Mouse (Mus musculus): ENCODE measurements at regions not wholly inside any gene's neighbourhood (a gene's known extent, or its start where the extent isn't known, plus 50 kb on each side); places are given as distances from the start of the nearest gene placed in this dataset.

DNA sequence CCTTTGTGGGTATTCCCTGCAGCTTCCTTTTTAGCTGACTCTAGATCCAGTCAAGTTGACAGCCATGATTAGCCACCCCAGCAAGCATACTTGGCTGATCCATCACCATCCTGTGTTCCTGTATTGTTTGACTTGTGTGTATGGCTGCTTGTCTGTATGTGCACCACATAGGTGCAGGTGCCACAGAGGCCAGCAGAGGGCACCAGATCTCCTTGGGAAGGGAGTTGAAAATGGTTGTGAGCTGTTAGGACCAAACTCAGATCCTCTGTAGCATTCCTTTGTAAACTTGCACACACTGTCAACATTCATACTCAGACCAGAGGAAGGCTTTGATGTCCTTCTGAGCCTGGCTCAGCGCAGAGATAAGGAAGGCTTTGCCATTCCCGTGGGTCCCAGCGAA lies 169.0 kb upstream of the Sfswap start:
- Histone ChIP-seq H3K9me3 (ENCODE audit: control insufficient read depth, low read length) (no peaks in the 10 kb centered on the region), H3K27ac (ENCODE audit: low read depth, low read length) (no peak overlapping the region), H3K36me3 (ENCODE audit: control insufficient read depth, insufficient read depth, low read length) (no peaks in the 10 kb centered on the region), H3K4me3 (ENCODE audit: low read depth, low read length) (no peak overlapping the region), H3K9ac (ENCODE audit: low read length) (no peak overlapping the region), H3K27me3 (ENCODE audit: control insufficient read depth, insufficient read depth, low read length) (no peaks in the 10 kb centered on the region), H3K4me1 (ENCODE audit: control insufficient read depth, insufficient read depth, low read length) (no peaks in the 10 kb centered on the region), H3K4me2 (no peak overlapping the region)
- 97% methylated on average over 3 of the region's 3 CpGs for WGBS
- DNase-seq (ENCODE audit: low spot score, missing footprints) (peak; percentile 79), ATAC-seq (ENCODE audit: low FRiP score) (no peak)

GRCm38 (mm10) chr5:129338511-129338910 lies 162.5 kb upstream of the Sfswap start:
- no peak overlapping the region for H3K27ac ChIP-seq (ENCODE audit: low read depth, low read length)

DNA sequence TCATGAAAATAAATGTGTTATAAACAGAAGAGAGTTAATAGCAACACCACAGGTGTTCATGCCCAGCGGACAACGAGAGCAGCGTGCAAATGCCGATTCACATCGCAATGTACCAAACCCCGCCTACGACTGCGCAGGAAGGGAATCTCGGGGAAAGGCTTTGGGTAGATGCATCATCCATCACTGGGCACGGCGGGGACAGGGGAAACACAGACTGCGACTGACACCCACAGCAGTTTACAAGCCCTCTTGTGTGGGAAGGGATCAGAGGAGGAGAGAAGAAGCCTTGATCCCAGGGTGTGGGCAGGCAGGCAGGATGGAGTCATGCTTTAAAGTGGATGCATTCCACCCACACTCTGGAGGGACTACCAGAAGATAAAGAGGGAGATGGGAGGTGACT lies 157.0 kb upstream of the Sfswap start:
- Histone ChIP-seq H3K27ac (ENCODE audit: low read depth, low read length) (no peak overlapping the region), H3K4me3 (ENCODE audit: low read depth, low read length) (no peak overlapping the region), H3K9me3 (ENCODE audit: control insufficient read depth, low read length) (no peaks in the 10 kb centered on the region), H3K4me1 (ENCODE audit: control insufficient read depth, insufficient read depth, low read length) (no peaks in the 10 kb centered on the region), H3K9ac (ENCODE audit: low read length) (no peak overlapping the region), H3K4me2 (no peak overlapping the region), H3K36me3 (ENCODE audit: control insufficient read depth, insufficient read depth, low read length) (no peaks in the 10 kb centered on the region), H3K27me3 (ENCODE audit: control insufficient read depth, insufficient read depth, low read length) (no peaks in the 10 kb centered on the region)
- no peak for ATAC-seq (ENCODE audit: low FRiP score)
- WGBS, result 92% methylated on average over 12 of the region's 12 CpGs
- peak; percentile 35 for DNase-seq (ENCODE audit: low spot score, missing footprints)

More at GRCm38 (mm10) chr5:129338511-129338910, 162.5 kb upstream of the Sfswap start:
- Histone ChIP-seq H3K36me3 (ENCODE audit: control insufficient read depth, insufficient read depth, low read length) (no peaks in the 10 kb centered on the region), H3K4me3 (ENCODE audit: low read depth, low read length) (no peak overlapping the region), H3K4me1 (ENCODE audit: control insufficient read depth, insufficient read depth, low read length) (no peaks in the 10 kb centered on the region), H3K9me3 (ENCODE audit: control insufficient read depth, low read length) (no peaks in the 10 kb centered on the region), H3K4me2 (no peak overlapping the region), H3K27me3 (ENCODE audit: control insufficient read depth, insufficient read depth, low read length) (no peaks in the 10 kb centered on the region), H3K9ac (ENCODE audit: low read length) (no peak overlapping the region)
- ATAC-seq (ENCODE audit: low FRiP score) (no peak), DNase-seq (ENCODE audit: low spot score, missing footprints) (peak; percentile 14)
- 69% methylated on average over 7 of the region's 7 CpGs for WGBS

- 69% methylated on average over 12 of the region's 12 CpGs for WGBS
- Histone ChIP-seq H3K27ac (ENCODE audit: low read depth, low read length) (no peak overlapping the region), H3K4me2 (no peak overlapping the region), H3K4me1 (ENCODE audit: control insufficient read depth, insufficient read depth, low read length) (no peaks in the 10 kb centered on the region), H3K36me3 (ENCODE audit: control insufficient read depth, insufficient read depth, low read length) (no peaks in the 10 kb centered on the region), H3K27me3 (ENCODE audit: control insufficient read depth, insufficient read depth, low read length) (no peaks in the 10 kb centered on the region), H3K4me3 (ENCODE audit: low read depth, low read length) (no peak overlapping the region), H3K9me3 (ENCODE audit: control insufficient read depth, low read length) (no peaks in the 10 kb centered on the region), H3K9ac (ENCODE audit: low read length) (no peak overlapping the region)
- no peak for ATAC-seq (ENCODE audit: low FRiP score)
- peak; percentile 69 for DNase-seq (ENCODE audit: low spot score, missing footprints)
These were observed 151.0 kb upstream of the Sfswap start for GRCm38 (mm10) chr5:129350024-129350423.

- H3K27ac ChIP-seq (ENCODE audit: low read depth, low read length), result no peak overlapping the region
- DNase-seq (ENCODE audit: low spot score, missing footprints) (no peak), ATAC-seq (ENCODE audit: low FRiP score) (no peak)
- H3K9me3 ChIP-seq (ENCODE audit: control insufficient read depth, low read length), result no peaks in the 10 kb centered on the region
- H3K4me3 ChIP-seq (ENCODE audit: low read depth, low read length), result no peak overlapping the region
- H3K9ac ChIP-seq (ENCODE audit: low read length), result no peak overlapping the region
- H3K36me3 ChIP-seq (ENCODE audit: control insufficient read depth, insufficient read depth, low read length), result no peaks in the 10 kb centered on the region
- 55% methylated on average over 9 of the region's 9 CpGs for WGBS
- H3K27me3 ChIP-seq (ENCODE audit: control insufficient read depth, insufficient read depth, low read length), result no peaks in the 10 kb centered on the region
- H3K4me1 ChIP-seq (ENCODE audit: control insufficient read depth, insufficient read depth, low read length), result no peaks in the 10 kb centered on the region
- H3K4me2 ChIP-seq, result no peak overlapping the region
These were observed 147.5 kb upstream of the Sfswap start for GRCm38 (mm10) chr5:129353549-129353948.

- Histone ChIP-seq H3K9me3 (ENCODE audit: control insufficient read depth, low read length) (no peaks in the 10 kb centered on the region), H3K36me3 (ENCODE audit: control insufficient read depth, insufficient read depth, low read length) (no peaks in the 10 kb centered on the region), H3K4me3 (ENCODE audit: low read depth, low read length) (no peak overlapping the region), H3K9ac (ENCODE audit: low read length) (no peak overlapping the region), H3K27ac (ENCODE audit: low read depth, low read length) (no peak overlapping the region), H3K27me3 (ENCODE audit: control insufficient read depth, insufficient read depth, low read length) (no peaks in the 10 kb centered on the region), H3K4me1 (ENCODE audit: control insufficient read depth, insufficient read depth, low read length) (no peaks in the 10 kb centered on the region), H3K4me2 (no peak overlapping the region)
- DNase-seq (ENCODE audit: low spot score, missing footprints) (no peak), ATAC-seq (ENCODE audit: low FRiP score) (no peak)
- 81% methylated on average over 5 of the region's 5 CpGs for WGBS
These were observed 146.1 kb upstream of the Sfswap start for GRCm38 (mm10) chr5:129354877-129355276.

- Histone ChIP-seq H3K4me2 (no peak overlapping the region), H3K9me3 (ENCODE audit: control insufficient read depth, low read length) (no peaks in the 10 kb centered on the region), H3K27me3 (ENCODE audit: control insufficient read depth, insufficient read depth, low read length) (no peaks in the 10 kb centered on the region), H3K4me3 (ENCODE audit: low read depth, low read length) (no peak overlapping the region), H3K4me1 (ENCODE audit: control insufficient read depth, insufficient read depth, low read length) (no peaks in the 10 kb centered on the region), H3K36me3 (ENCODE audit: control insufficient read depth, insufficient read depth, low read length) (no peaks in the 10 kb centered on the region), H3K27ac (ENCODE audit: low read depth, low read length) (no peak overlapping the region), H3K9ac (ENCODE audit: low read length) (no peak overlapping the region)
- no peak for DNase-seq (ENCODE audit: low spot score, missing footprints)
- no peak for ATAC-seq (ENCODE audit: low FRiP score)
- WGBS, result 75% methylated on average over 2 of the region's 2 CpGs
These were observed 139.5 kb upstream of the Sfswap start for GRCm38 (mm10) chr5:129361527-129361926.

GRCm38 (mm10) chr5:129363189-129363588 lies 137.8 kb upstream of the Sfswap start:
- Histone ChIP-seq H3K4me1 (ENCODE audit: control insufficient read depth, insufficient read depth, low read length) (no peaks in the 10 kb centered on the region), H3K27ac (ENCODE audit: low read depth, low read length) (no peak overlapping the region), H3K27me3 (ENCODE audit: control insufficient read depth, insufficient read depth, low read length) (no peaks in the 10 kb centered on the region), H3K4me3 (ENCODE audit: low read depth, low read length) (no peak overlapping the region), H3K36me3 (ENCODE audit: control insufficient read depth, insufficient read depth, low read length) (no peaks in the 10 kb centered on the region), H3K9me3 (ENCODE audit: control insufficient read depth, low read length) (no peaks in the 10 kb centered on the region), H3K9ac (ENCODE audit: low read length) (no peak overlapping the region), H3K4me2 (no peak overlapping the region)
- WGBS, result 76% methylated on average over 10 of the region's 10 CpGs
- DNase-seq (ENCODE audit: low spot score, missing footprints) (no peak), ATAC-seq (ENCODE audit: low FRiP score) (no peak)

GRCm38 (mm10) chr5:129365026-129365425 lies 136.0 kb upstream of the Sfswap start:
- Histone ChIP-seq H3K9ac (ENCODE audit: low read length) (no peak overlapping the region), H3K27ac (ENCODE audit: low read depth, low read length) (no peak overlapping the region), H3K4me2 (no peak overlapping the region), H3K9me3 (ENCODE audit: control insufficient read depth, low read length) (no peaks in the 10 kb centered on the region), H3K4me1 (ENCODE audit: control insufficient read depth, insufficient read depth, low read length) (no peaks in the 10 kb centered on the region), H3K4me3 (ENCODE audit: low read depth, low read length) (no peak overlapping the region), H3K27me3 (ENCODE audit: control insufficient read depth, insufficient read depth, low read length) (no peaks in the 10 kb centered on the region), H3K36me3 (ENCODE audit: control insufficient read depth, insufficient read depth, low read length) (no peaks in the 10 kb centered on the region)
- 79% methylated on average over 8 of the region's 8 CpGs for WGBS
- ATAC-seq (ENCODE audit: low FRiP score) (no peak), DNase-seq (ENCODE audit: low spot score, missing footprints) (no peak)

DNA sequence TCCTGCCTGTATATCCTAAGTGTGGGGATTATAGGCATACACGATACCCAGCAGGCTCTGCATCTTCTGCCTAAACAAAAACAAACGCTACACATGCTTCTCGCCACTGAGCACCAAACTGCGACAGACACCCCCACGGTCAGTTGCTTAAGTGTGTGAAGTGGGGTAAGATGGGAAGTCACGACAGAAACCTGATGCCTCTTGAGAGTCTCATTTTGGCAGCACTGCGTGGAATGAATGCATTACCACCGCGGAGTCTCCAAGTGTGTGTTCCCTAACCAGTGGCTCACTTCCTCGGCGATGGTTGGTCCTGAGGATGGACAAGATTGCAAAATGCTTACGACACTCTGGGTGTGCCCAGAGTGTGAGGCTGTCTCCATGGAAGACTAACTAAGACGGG lies 133.8 kb upstream of the Sfswap start:
- Histone ChIP-seq H3K4me1 (ENCODE audit: control insufficient read depth, insufficient read depth, low read length) (no peaks in the 10 kb centered on the region), H3K36me3 (ENCODE audit: control insufficient read depth, insufficient read depth, low read length) (no peaks in the 10 kb centered on the region), H3K27me3 (ENCODE audit: control insufficient read depth, insufficient read depth, low read length) (no peaks in the 10 kb centered on the region), H3K9me3 (ENCODE audit: control insufficient read depth, low read length) (no peaks in the 10 kb centered on the region; the same call in 1 of the 2 replicates), H3K27ac (ENCODE audit: low read depth, low read length) (no peak overlapping the region), H3K9ac (ENCODE audit: low read length) (no peak overlapping the region), H3K4me2 (no peak overlapping the region), H3K4me3 (ENCODE audit: low read depth, low read length) (no peak overlapping the region)
- ATAC-seq (ENCODE audit: low FRiP score), result no peak
- 85% methylated on average over 13 of the region's 13 CpGs for WGBS
- DNase-seq (ENCODE audit: low spot score, missing footprints), result no peak

Measured in midbrain, embryonic 11.5 days (tissue).